Mouse (Mus musculus) central nervous system, embryonic 11.5 days (tissue): Measurements from ENCODE around the gene Scgb2b7. TPM values are rescaled to one million over a fixed set of nuclear protein-coding genes. Genes with fewer than 3 reads are reported as not detected.

Experiments used
- polyA plus RNA-seq: library from polyadenylated mRNA; depleted of rRNA; stranded (reverse); fragments of >200 nt; gene quantifications from 2 replicates; pipeline ENCODE4 v1.2.3, GENCODE M21; 2012; rRNA removed

The Scgb2b7 gene
- not detected in 2 replicates for polyA plus RNA-seq

DNA sequence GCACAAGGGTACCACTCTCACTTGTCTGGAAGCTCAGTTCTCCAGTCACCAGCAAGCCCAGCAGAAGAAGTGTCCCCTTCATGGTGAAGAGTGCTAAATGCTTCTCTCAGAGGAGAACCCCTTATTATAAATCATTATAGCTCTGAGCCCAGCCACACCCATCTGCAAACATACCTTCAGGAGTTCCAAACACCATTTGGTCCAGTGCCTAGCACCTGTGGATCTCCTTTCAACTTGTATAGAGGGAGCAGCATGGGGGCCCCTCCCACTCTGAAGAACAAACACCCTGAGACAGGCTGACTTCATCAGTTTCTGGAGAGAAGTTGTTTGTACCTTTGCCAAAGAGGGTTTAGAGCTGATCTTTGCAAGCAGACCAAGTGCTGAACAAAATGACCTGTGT lies at the start of gene Scgb2b7:
Scgb2b7 (minus strand) TSS at position 101 of the 400 bp plus-strand sequence.

GRCm38 (mm10) chr7:31712365-31712764 lies 6.8 kb upstream of the Scgb2b7 start, which contains the start of gene Scgb1b7:
TSS of gene Scgb1b7 (plus strand) at chr7:31712665.

Other genes starting within 250 kb of the Scgb2b7 start
- gene Scgb1b7, start 6.9 kb upstream of the Scgb2b7 start, polyA plus RNA-seq, result not detected in 2 replicates